Mouse (Mus musculus): ENCODE measurements at regions not wholly inside any gene's neighbourhood (a gene's known extent, or its start where the extent isn't known, plus 50 kb on each side); places are given as distances from the start of the nearest gene placed in this dataset.

- DNase-seq: peak; percentile 91
These were observed 61.2 kb downstream of the Pkdcc start for GRCm38 (mm10) chr17:83276000-83276891.

- DNase-seq: peak; percentile 81
These were observed 62.2 kb downstream of the Pkdcc start for GRCm38 (mm10) chr17:83277117-83277947.

GRCm38 (mm10) chr17:83277948-83278924 is 63.1 kb downstream of the Pkdcc start:
- DNase-seq: no peak

- DNase-seq: no peak
These were observed 67.4 kb upstream of the Eml4 start for GRCm38 (mm10) chr17:83283328-83283727.

GRCm38 (mm10) chr17:83287381-83288142 is 63.2 kb upstream of the Eml4 start:
- DNase-seq: no peak

- DNase-seq: peak; percentile 69
These were observed 62.6 kb upstream of the Eml4 start for GRCm38 (mm10) chr17:83288143-83288492.

GRCm38 (mm10) chr17:83295526-83296238 is 55.0 kb upstream of the Eml4 start:
- DNase-seq: no peak

- no peak for DNase-seq
These were observed 53.2 kb upstream of the Eml4 start for GRCm38 (mm10) chr17:83297379-83298121.
